Mouse (Mus musculus) embryonic facial prominence, embryonic 12.5 days (tissue): ENCODE results near the gene Angel1. TPM values are rescaled to one million over a fixed set of nuclear protein-coding genes. Genes with fewer than 3 reads are reported as not detected.

Experiments used
- ATAC-seq: fragments of 200-750 bp; cut with Nextera tagmentation; 2 replicates; pipeline ENCODE4 v1.8.0; 2017; ENCODE audit not compliant: insufficient number of reproducible peaks, insufficient read depth, low FRiP score, low TSS enrichment
- H3K27ac ChIP-seq: fragments of 300-500 bp; sonication (generic); 2 replicates; pipeline ENCODE4 v1.5.1; 2016; ENCODE audit warnings: mild to moderate bottlenecking
- H3K27me3 ChIP-seq: fragments of 300-500 bp; sonication (generic); 2 replicates; pipeline ENCODE4 v1.6.1; 2016; ENCODE audit warnings: mild to moderate bottlenecking, moderate library complexity
- H3K36me3 ChIP-seq: fragments of 300-500 bp; sonication (generic); 2 replicates; pipeline ENCODE4 v1.6.1; 2016; ENCODE audit warnings: mild to moderate bottlenecking
- H3K4me1 ChIP-seq: fragments of 300-500 bp; sonication (generic); 2 replicates; pipeline ENCODE4 v1.6.1; 2016
- H3K4me2 ChIP-seq: fragments of 300-500 bp; sonication (generic); replicated peaks from 2 replicates; pipeline ENCODE4 v1.6.1; 2016; ENCODE audit warnings: mild to moderate bottlenecking, moderate library complexity
- H3K4me3 ChIP-seq: fragments of 300-500 bp; sonication (generic); 2 replicates; pipeline ENCODE4 v1.5.1; 2016; ENCODE audit warnings: mild to moderate bottlenecking
- H3K9ac ChIP-seq: fragments of 300-500 bp; sonication (generic); 2 replicates; pipeline ENCODE4 v1.6.1; 2016; ENCODE audit warnings: mild to moderate bottlenecking, moderate library complexity
- H3K9me3 ChIP-seq: fragments of 300-500 bp; sonication (generic); 2 replicates; pipeline ENCODE4 v1.6.1; 2016; ENCODE audit warnings: mild to moderate bottlenecking, moderate library complexity
- WGBS: fragments of 180-500 bp; shearing (Covaris S2); methylation state at CpG from one replicate; pipeline ENCODE4 v1.1.7; 2016; 5-methylcytosine and 5-hydroxymethylcytosine counted together
- polyA plus RNA-seq: library from polyadenylated mRNA; unstranded; fragments of >200 nt; fragmentation: Nextera tagmentation; extraction: Ambion mirVana; gene quantifications from 2 replicates; pipeline ENCODE4 v1.2.1, GENCODE M21; 2016

The Angel1 gene
- polyA plus RNA-seq: 12.9 and 13.9 TPM in 2 replicates

GRCm38 (mm10) chr12:86726120-86726640, at the start of gene Angel1:
Gene Angel1 (minus strand): TSS chr12:86726460.
- Histone ChIP-seq H3K4me1 (0 out of 2 replicates have a peak, but pooled peaks cover 3% of the 10 kb centered on the region), H3K4me3 (peak within 1 kb of the TSS; percentile 83), H3K27ac (peak within 1 kb of the TSS; percentile 57; the same call in 1 of the 2 replicates), H3K9ac (peak within 1 kb of the TSS; percentile 69), H3K36me3 (no peaks in the 10 kb centered on the region), H3K9me3 (no peaks in the 10 kb centered on the region), H3K27me3 (no peaks in the 10 kb centered on the region), H3K4me2 (peak within 1 kb of the TSS; percentile 76)
- WGBS: under 1% methylated on average over 44 of the region's 44 CpGs
- ATAC-seq: peak; percentile 96

- Histone ChIP-seq H3K9me3 (0 out of 2 replicates have a peak, but pooled peaks cover 5% of the 10 kb centered on the region), H3K36me3 (no peaks in the 10 kb centered on the region), H3K27me3 (no peaks in the 10 kb centered on the region), H3K4me1 (0 out of 2 replicates have a peak, but pooled peaks cover 13% of the 10 kb centered on the region), H3K27ac (no peak overlapping the region), H3K4me2 (no peak overlapping the region), H3K4me3 (no peak overlapping the region), H3K9ac (no peak overlapping the region)
- WGBS: 70% methylated on average over 7 of the region's 7 CpGs
- ATAC-seq: no peak
Measured at GRCm38 (mm10) chr12:86775561-86776280, 49.5 kb upstream of the Angel1 start.

- H3K4me2 ChIP-seq: no peak overlapping the region
- no peak overlapping the region for H3K9ac ChIP-seq
- 34% methylated on average over 3 of the region's 3 CpGs for WGBS
- ATAC-seq: no peak
- H3K36me3 ChIP-seq: no peaks in the 10 kb centered on the region
- H3K27me3 ChIP-seq: no peaks in the 10 kb centered on the region
- peaks cover 14% of the 10 kb centered on the region for H3K4me1 ChIP-seq
- H3K4me3 ChIP-seq: no peak overlapping the region
- H3K9me3 ChIP-seq: 0 out of 2 replicates have a peak, but pooled peaks cover 5% of the 10 kb centered on the region
- H3K27ac ChIP-seq: no peak overlapping the region
Measured at GRCm38 (mm10) chr12:86772551-86772950, 46.3 kb upstream of the Angel1 start.

GRCm38 (mm10) chr12:86771823-86772427, 45.7 kb upstream of the Angel1 start:
- Histone ChIP-seq H3K4me1 (peaks cover 14% of the 10 kb centered on the region), H3K9ac (0 out of 2 replicates have a peak overlapping the region, but pooled peaks have one; percentile 7), H3K27me3 (no peaks in the 10 kb centered on the region), H3K4me2 (no peak overlapping the region), H3K4me3 (no peak overlapping the region), H3K27ac (no peak overlapping the region; the same call in 1 of the 2 replicates), H3K36me3 (no peaks in the 10 kb centered on the region), H3K9me3 (0 out of 2 replicates have a peak, but pooled peaks cover 5% of the 10 kb centered on the region)
- ATAC-seq: peak; percentile 62; the same call in 1 of the 2 replicates
- 12% methylated on average over 12 of the region's 12 CpGs for WGBS

GRCm38 (mm10) chr12:86770927-86771326, 44.7 kb upstream of the Angel1 start:
- H3K4me3 ChIP-seq: no peak overlapping the region
- no peak overlapping the region for H3K4me2 ChIP-seq
- WGBS: 13% methylated on average over 3 of the region's 3 CpGs
- ATAC-seq: no peak
- no peaks in the 10 kb centered on the region for H3K36me3 ChIP-seq
- H3K27me3 ChIP-seq: no peaks in the 10 kb centered on the region
- 0 out of 2 replicates have a peak, but pooled peaks cover 5% of the 10 kb centered on the region for H3K9me3 ChIP-seq
- H3K9ac ChIP-seq: no peak overlapping the region
- H3K27ac ChIP-seq: no peak overlapping the region
- peaks cover 14% of the 10 kb centered on the region for H3K4me1 ChIP-seq

GRCm38 (mm10) chr12:86770261-86770670, 44.0 kb upstream of the Angel1 start:
- Histone ChIP-seq H3K4me1 (peaks cover 14% of the 10 kb centered on the region), H3K27me3 (no peaks in the 10 kb centered on the region), H3K9ac (no peak overlapping the region), H3K9me3 (0 out of 2 replicates have a peak, but pooled peaks cover 5% of the 10 kb centered on the region), H3K36me3 (no peaks in the 10 kb centered on the region), H3K27ac (0 out of 2 replicates have a peak overlapping the region, but pooled peaks have one; percentile 2), H3K4me2 (no peak overlapping the region), H3K4me3 (no peak overlapping the region)
- 35% methylated on average over 4 of the region's 4 CpGs for WGBS
- ATAC-seq: no peak

- 0 out of 2 replicates have a peak, but pooled peaks cover 5% of the 10 kb centered on the region for H3K9me3 ChIP-seq
- H3K9ac ChIP-seq: no peak overlapping the region
- no peak overlapping the region for H3K27ac ChIP-seq
- peaks cover 14% of the 10 kb centered on the region for H3K4me1 ChIP-seq
- H3K36me3 ChIP-seq: no peaks in the 10 kb centered on the region
- ATAC-seq: no peak
- H3K4me3 ChIP-seq: no peak overlapping the region
- no peaks in the 10 kb centered on the region for H3K27me3 ChIP-seq
- no peak overlapping the region for H3K4me2 ChIP-seq
Measured at GRCm38 (mm10) chr12:86769819-86770218, 43.6 kb upstream of the Angel1 start.

GRCm38 (mm10) chr12:86768986-86769580, 42.8 kb upstream of the Angel1 start:
- WGBS: 30% methylated on average over 4 of the region's 4 CpGs

GRCm38 (mm10) chr12:86767868-86768631, 41.8 kb upstream of the Angel1 start:
- no peak overlapping the region for H3K27ac ChIP-seq
- 33% methylated on average over 20 of the region's 20 CpGs for WGBS
- no peak overlapping the region for H3K9ac ChIP-seq
- H3K4me1 ChIP-seq: peaks cover 14% of the 10 kb centered on the region
- no peak for ATAC-seq
- no peaks in the 10 kb centered on the region for H3K36me3 ChIP-seq
- no peaks in the 10 kb centered on the region for H3K27me3 ChIP-seq
- H3K4me3 ChIP-seq: no peak overlapping the region
- H3K4me2 ChIP-seq: no peak overlapping the region
- no peaks in the 10 kb centered on the region for H3K9me3 ChIP-seq

More at GRCm38 (mm10) chr12:86768986-86769580, 42.8 kb upstream of the Angel1 start:
- H3K4me2 ChIP-seq: no peak overlapping the region
- H3K9me3 ChIP-seq: no peaks in the 10 kb centered on the region
- peaks cover 14% of the 10 kb centered on the region for H3K4me1 ChIP-seq
- no peak overlapping the region for H3K27ac ChIP-seq
- no peaks in the 10 kb centered on the region for H3K27me3 ChIP-seq
- H3K9ac ChIP-seq: no peak overlapping the region
- H3K36me3 ChIP-seq: no peaks in the 10 kb centered on the region
- no peak for ATAC-seq
- H3K4me3 ChIP-seq: no peak overlapping the region

- no peak for ATAC-seq
- no peaks in the 10 kb centered on the region for H3K27me3 ChIP-seq
- no peaks in the 10 kb centered on the region for H3K36me3 ChIP-seq
- H3K9me3 ChIP-seq: no peaks in the 10 kb centered on the region
- H3K27ac ChIP-seq: no peak overlapping the region
- no peak overlapping the region for H3K4me2 ChIP-seq
- peaks cover 7% of the 10 kb centered on the region for H3K4me1 ChIP-seq
- 87% methylated on average over 8 of the region's 8 CpGs for WGBS
- H3K4me3 ChIP-seq: no peak overlapping the region
- no peak overlapping the region for H3K9ac ChIP-seq
Measured at GRCm38 (mm10) chr12:86766467-86766866, 40.2 kb upstream of the Angel1 start.

- H3K27ac ChIP-seq: no peak overlapping the region
- no peak for ATAC-seq
- H3K9me3 ChIP-seq: no peaks in the 10 kb centered on the region
- no peaks in the 10 kb centered on the region for H3K36me3 ChIP-seq
- no peaks in the 10 kb centered on the region; the same call in 1 of the 2 replicates for H3K27me3 ChIP-seq
- no peak overlapping the region for H3K4me2 ChIP-seq
- 75% methylated on average over 6 of the region's 6 CpGs for WGBS
- no peak overlapping the region for H3K4me3 ChIP-seq
- no peaks in the 10 kb centered on the region for H3K4me1 ChIP-seq
- no peak overlapping the region for H3K9ac ChIP-seq
Measured at GRCm38 (mm10) chr12:86764060-86764459, 37.8 kb upstream of the Angel1 start.
